Mouse (Mus musculus): ENCODE results near the gene Eva1b. TPM values are rescaled to one million over a fixed set of nuclear protein-coding genes. Genes with fewer than 3 reads are reported as not detected.

Eva1b gene
- polyA plus RNA-seq, 1 experiment from 2014 or later = 77.5 TPM

DNA sequence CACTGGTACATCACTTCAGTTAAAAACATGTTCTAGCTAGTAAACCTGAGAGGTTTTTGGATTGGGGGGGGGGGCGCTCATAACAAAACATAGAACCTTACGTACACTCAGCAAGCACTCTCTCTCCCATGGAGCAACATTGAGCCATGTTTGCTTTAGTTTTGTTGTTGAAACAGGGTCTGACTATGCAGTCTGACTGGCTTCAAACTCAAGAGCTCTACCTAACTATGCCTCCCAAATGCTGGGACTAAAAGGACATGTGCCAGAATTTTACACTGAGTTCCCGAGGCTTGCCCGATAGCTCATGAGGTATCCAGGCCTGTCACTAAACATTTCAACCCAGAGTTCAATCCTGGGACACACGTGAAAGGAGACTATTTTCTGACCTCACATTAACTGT, 35.5 kb downstream of the Eva1b start:
- no peak overlapping the region for H3K27ac ChIP-seq
- no peaks in the 10 kb centered on the region for H3K27me3 ChIP-seq
- no peak for ATAC-seq (ENCODE audit: low FRiP score, low read depth)
- WGBS = 93% methylated on average over 5 of the region's 5 CpGs
- no peak overlapping the region for H3K4me3 ChIP-seq
- H3K36me3 ChIP-seq = peaks cover 61% of the 10 kb centered on the region
- no peaks in the 10 kb centered on the region for H3K9me3 ChIP-seq
- H3K4me2 ChIP-seq (replicated peaks) = no peak overlapping the region
- no peak overlapping the region for H3K9ac ChIP-seq
- 0 out of 2 replicates have a peak, but pooled peaks cover 6% of the 10 kb centered on the region for H3K4me1 ChIP-seq

DNA sequence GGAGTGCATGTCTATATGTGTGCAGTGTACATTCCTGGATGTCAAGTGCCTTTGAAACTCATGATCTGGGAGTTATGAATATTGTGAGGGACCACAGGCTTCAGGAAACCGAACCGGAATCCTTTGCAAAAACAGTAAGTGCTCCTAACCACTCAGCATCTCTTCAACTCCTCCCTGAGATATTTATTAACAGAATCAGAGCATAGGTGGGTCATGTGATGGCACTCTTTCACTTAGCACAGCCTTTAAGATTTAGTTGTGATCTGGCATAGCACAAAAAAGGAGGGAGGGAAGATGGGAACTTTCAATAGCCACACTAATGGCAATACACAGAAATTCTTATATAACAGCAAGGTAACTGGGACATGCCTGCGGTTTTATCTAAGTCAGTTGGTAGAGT, 39.6 kb downstream of the Eva1b start:
- Histone ChIP-seq H3K4me3 (no peak overlapping the region), H3K4me2 (replicated peaks) (no peak overlapping the region), H3K27me3 (no peaks in the 10 kb centered on the region), H3K9ac (no peak overlapping the region), H3K4me1 (0 out of 2 replicates have a peak, but pooled peaks cover 3% of the 10 kb centered on the region), H3K36me3 (peaks cover 51% of the 10 kb centered on the region), H3K27ac (no peak overlapping the region), H3K9me3 (no peaks in the 10 kb centered on the region)
- 95% methylated on average over 3 of the region's 3 CpGs for WGBS
- no peak for ATAC-seq (ENCODE audit: low FRiP score, low read depth)

DNA sequence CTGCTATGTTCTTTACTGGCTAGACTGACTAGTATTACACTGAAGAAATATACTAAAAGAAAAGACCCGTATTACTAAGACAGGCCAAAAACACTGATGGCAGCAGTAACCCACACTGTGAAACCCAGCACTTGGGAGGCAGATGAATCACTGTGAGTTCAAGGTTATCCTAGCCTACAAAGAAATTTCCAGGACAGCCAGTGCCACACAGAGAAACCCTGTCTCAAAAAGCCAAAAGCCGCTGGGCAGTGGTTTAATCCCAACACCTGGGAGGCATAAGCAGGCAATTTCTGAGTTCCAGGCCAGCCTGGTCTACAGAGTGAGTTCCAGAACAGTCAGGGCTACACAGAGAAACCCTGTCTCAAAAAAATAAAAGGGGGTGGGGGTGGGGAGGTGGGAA, 43.1 kb downstream of the Eva1b start:
- H3K27ac ChIP-seq = no peak overlapping the region
- H3K4me1 ChIP-seq = 0 out of 2 replicates have a peak, but pooled peaks cover 3% of the 10 kb centered on the region
- 92% methylated on average over 2 of the region's 2 CpGs for WGBS
- no peak overlapping the region for H3K4me3 ChIP-seq
- no peak for ATAC-seq (ENCODE audit: low FRiP score, low read depth)
- no peak overlapping the region for H3K9ac ChIP-seq
- no peaks in the 10 kb centered on the region for H3K9me3 ChIP-seq
- no peaks in the 10 kb centered on the region for H3K27me3 ChIP-seq
- no peak overlapping the region for H3K4me2 ChIP-seq (replicated peaks)
- peaks cover 58% of the 10 kb centered on the region for H3K36me3 ChIP-seq

DNA sequence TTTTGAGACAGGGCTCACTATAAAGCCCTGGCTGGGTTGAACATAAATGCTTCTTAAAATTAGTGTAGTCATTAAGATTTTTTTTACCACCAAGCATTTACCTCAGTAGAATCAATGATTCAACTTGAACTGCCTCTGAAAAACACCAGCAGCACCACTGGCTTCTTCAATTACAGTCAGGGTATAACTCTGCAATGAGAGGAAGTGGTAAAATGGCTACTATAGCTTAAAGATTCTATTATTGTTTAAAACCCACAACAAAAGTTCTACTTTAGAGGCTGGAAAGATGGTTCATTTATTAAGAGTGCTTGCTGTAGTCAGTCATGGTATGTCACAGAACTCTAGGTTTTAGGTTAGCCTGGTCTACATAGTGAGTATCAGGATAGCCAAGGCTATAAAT, 46.7 kb downstream of the Eva1b start:
- Histone ChIP-seq H3K9ac (no peak overlapping the region), H3K4me3 (no peak overlapping the region), H3K36me3 (peaks cover 60% of the 10 kb centered on the region), H3K27ac (no peak overlapping the region), H3K9me3 (no peaks in the 10 kb centered on the region), H3K27me3 (no peaks in the 10 kb centered on the region), H3K4me1 (peaks cover 17% of the 10 kb centered on the region), H3K4me2 (replicated peaks) (no peak overlapping the region)
- ATAC-seq (ENCODE audit: low FRiP score, low read depth) = no peak

DNA sequence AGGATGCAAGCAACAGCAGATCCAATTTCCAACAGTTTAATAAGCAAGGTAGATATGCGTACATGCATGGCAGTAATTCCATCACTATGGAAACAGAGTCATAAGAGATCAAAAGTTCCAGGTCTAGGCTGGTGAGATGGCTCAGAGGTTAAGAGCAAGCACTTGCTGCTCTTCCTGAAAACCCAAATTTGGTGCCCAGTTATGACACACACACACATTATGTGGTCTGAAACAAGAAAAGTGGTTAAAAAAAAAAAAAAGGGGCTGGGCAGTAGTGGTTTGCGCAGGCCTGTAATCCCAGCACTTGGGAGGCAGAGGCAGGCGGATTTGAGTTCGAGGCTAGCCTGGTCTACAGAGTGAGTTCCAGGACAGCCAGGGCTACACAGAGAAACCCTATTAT, 47.4 kb downstream of the Eva1b start:
- WGBS = 91% methylated on average over 4 of the region's 4 CpGs
- Histone ChIP-seq H3K4me2 (replicated peaks) (no peak overlapping the region), H3K4me1 (peaks cover 24% of the 10 kb centered on the region), H3K27me3 (no peaks in the 10 kb centered on the region), H3K9ac (no peak overlapping the region), H3K36me3 (peaks cover 55% of the 10 kb centered on the region), H3K27ac (no peak overlapping the region), H3K9me3 (no peaks in the 10 kb centered on the region), H3K4me3 (no peak overlapping the region)
- no peak for ATAC-seq (ENCODE audit: low FRiP score, low read depth)

DNA sequence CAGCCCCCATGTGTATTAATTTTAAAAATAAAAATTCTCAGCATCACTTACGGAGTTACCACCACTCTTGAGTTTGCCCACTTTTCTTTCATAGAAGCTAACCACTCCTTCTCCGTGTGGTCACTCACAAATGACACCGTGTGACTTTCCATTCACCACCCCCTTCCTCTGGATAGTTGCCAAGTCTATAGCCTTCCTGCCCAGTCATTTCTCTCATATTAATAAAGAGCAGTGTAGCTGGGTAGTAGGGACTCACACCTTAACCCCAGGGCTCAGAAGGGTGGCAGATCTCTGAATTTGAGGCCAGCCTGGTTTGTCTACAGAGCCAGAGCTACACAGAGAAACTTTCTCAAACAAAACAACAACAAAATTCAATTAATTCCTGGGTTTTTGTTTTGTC, 49.9 kb downstream of the Eva1b start:
- no peak overlapping the region for H3K4me2 ChIP-seq (replicated peaks)
- peaks cover 37% of the 10 kb centered on the region for H3K36me3 ChIP-seq
- H3K9me3 ChIP-seq = no peaks in the 10 kb centered on the region
- H3K4me3 ChIP-seq = no peak overlapping the region
- ATAC-seq (ENCODE audit: low FRiP score, low read depth) = no peak
- peaks cover 36% of the 10 kb centered on the region for H3K4me1 ChIP-seq
- 87% methylated on average over 3 of the region's 3 CpGs for WGBS
- no peak overlapping the region for H3K9ac ChIP-seq
- no peaks in the 10 kb centered on the region for H3K27me3 ChIP-seq
- H3K27ac ChIP-seq = no peak overlapping the region

Other genes with a start within 250 kb of the Eva1b start
- gene Csf3r, start 123.2 kb upstream of the Eva1b start, polyA plus RNA-seq (2015; fragmentation: Nextera tagmentation; extraction: Ambion mirVana) = 0.56 and 0.84 TPM in 2 replicates
- gene Mrps15, start 100.8 kb upstream of the Eva1b start, polyA plus RNA-seq (2015; fragmentation: Nextera tagmentation; extraction: Ambion mirVana) = 153 and 158 TPM in 2 replicates
- gene Oscp1, start 89.2 kb upstream of the Eva1b start, polyA plus RNA-seq (2015; fragmentation: Nextera tagmentation; extraction: Ambion mirVana) = 17.2 and 19.4 TPM in 2 replicates
- 44.7 and 46.3 TPM in 2 replicates for gene Lsm10, start 51.1 kb upstream of the Eva1b start, polyA plus RNA-seq (2015; fragmentation: Nextera tagmentation; extraction: Ambion mirVana)
- 38.7 and 39.0 TPM in 2 replicates for gene Stk40, start 43.8 kb upstream of the Eva1b start, polyA plus RNA-seq (2015; fragmentation: Nextera tagmentation; extraction: Ambion mirVana)
- 9.3 and 10.5 TPM in 2 replicates for gene Sh3d21, start 15.7 kb downstream of the Eva1b start, polyA plus RNA-seq (2015; fragmentation: Nextera tagmentation; extraction: Ambion mirVana)
- 251 and 256 TPM in 2 replicates for gene Thrap3, start 55.0 kb downstream of the Eva1b start, polyA plus RNA-seq (2015; fragmentation: Nextera tagmentation; extraction: Ambion mirVana)
- gene Map7d1, start 108.6 kb downstream of the Eva1b start, polyA plus RNA-seq (2015; fragmentation: Nextera tagmentation; extraction: Ambion mirVana) = 46.5 and 49.9 TPM in 2 replicates
- gene Trappc3, start 114.6 kb downstream of the Eva1b start, polyA plus RNA-seq (2015; fragmentation: Nextera tagmentation; extraction: Ambion mirVana) = 124 and 126 TPM in 2 replicates
- 39.8 and 42.7 TPM in 2 replicates for gene Col8a2, start 139.0 kb downstream of the Eva1b start, polyA plus RNA-seq (2015; fragmentation: Nextera tagmentation; extraction: Ambion mirVana)
- 88.6 and 91.5 TPM in 2 replicates for gene Adprhl2, start 174.0 kb downstream of the Eva1b start, polyA plus RNA-seq (2015; fragmentation: Nextera tagmentation; extraction: Ambion mirVana)
- 23.6 TPM in 2 replicates for gene Tekt2, start 177.9 kb downstream of the Eva1b start, polyA plus RNA-seq (2015; fragmentation: Nextera tagmentation; extraction: Ambion mirVana)